In the genomic region with DNA sequence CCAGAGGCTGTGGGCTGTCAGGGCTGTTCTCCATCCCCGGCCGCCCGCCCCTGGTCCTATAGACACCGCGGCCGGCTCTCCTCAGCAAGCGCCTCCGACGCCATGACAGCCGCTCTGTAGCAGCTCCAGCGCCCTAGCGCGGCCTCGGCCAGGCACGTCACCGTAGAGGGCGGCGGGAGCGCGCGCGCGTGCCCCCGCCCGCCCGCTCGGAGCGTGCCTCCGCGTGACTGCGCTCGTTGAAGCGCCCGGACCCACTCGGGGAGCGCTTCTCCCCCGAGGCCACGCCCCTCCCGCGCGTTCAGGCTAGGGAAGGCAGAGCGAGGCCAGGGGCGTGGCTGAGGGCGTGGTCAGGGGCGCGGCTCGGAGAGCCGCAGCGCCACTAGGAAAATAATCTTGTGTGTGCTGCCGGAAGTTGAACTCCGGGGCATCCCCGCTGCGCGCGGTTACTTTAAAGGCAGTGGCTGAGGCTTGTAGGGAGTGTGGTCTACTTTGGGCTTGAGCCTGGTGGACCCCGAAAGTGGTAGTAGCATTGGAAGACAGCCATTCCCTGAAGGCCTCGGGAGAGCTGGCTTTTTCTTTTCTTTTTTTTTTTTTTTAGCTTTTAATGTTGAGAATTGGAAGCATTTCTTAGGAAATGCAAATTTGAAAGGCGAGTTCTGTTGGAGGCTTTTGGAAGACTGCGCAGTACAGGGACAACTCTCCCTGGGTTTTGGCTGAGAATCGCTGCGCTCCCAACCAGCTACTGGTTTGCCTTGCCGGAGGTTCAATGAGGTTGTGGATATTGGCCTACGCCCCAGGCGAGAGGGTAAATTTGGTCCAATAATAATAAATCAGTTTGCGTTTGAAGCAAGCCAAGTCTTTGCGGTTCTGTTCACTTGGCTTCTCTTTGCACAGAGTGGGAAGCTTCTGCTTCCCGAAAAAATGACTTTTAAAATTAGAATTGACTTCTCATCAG, we compare ENCODE assay signal across 8 mouse cellular contexts. TPM values are rescaled to one million over a fixed set of nuclear protein-coding genes. Genes with fewer than 3 reads are reported as not detected.
DNase-seq lines count a peak whose midpoint lies in the region; ATAC-seq and TF ChIP-seq lines count a peak whose summit lies in the region.

A gene (minus strand): TSS at position 162 of the 955 bp plus-strand sequence.

- H3K9me3 ChIP-seq in MEL (replicated peaks; ENCODE audit: insufficient read depth, low read length), result no peaks in the 10 kb centered on the region
- no peaks in the 10 kb centered on the region for H3K9me3 ChIP-seq in lung, embryonic 16.5 days (ENCODE audit: control insufficient read depth, low read length)

- H3K9ac ChIP-seq in MEL (ENCODE audit: control insufficient read depth, low read depth, low read length, poor library complexity, severe bottlenecking), result peak within 1 kb of the TSS; percentile 85
- peak within 1 kb of the TSS; percentile 91 for H3K9ac ChIP-seq in lung, embryonic 16.5 days (ENCODE audit: low read length)

- H3K36me3 ChIP-seq in MEL (ENCODE audit: control insufficient read depth in 1 of 2, insufficient read depth in 2 of 2, low read length in 2 of 2), result peaks cover 0 to 16% of the 10 kb centered on the region in 2 experiments; a peak in 2 of 4 replicates
- H3K36me3 ChIP-seq in lung, embryonic 16.5 days (ENCODE audit: control insufficient read depth, insufficient read depth, low read length), result no peaks in the 10 kb centered on the region

- peaks cover 15% of the 10 kb centered on the region for H3K79me2 ChIP-seq in MEL (ENCODE audit: control insufficient read depth, insufficient read depth, low read length, poor library complexity)

- H3K27ac ChIP-seq in MEL (ENCODE audit: control insufficient read depth, low read depth, low read length), result peak within 1 kb of the TSS; percentile 59
- peak within 1 kb of the TSS; percentile 97 for H3K27ac ChIP-seq in cerebellum, adult 2 months (ENCODE audit: insufficient read depth, low read length)
- H3K27ac ChIP-seq in lung, embryonic 16.5 days (ENCODE audit: low read length), result peak within 1 kb of the TSS; percentile 96

- peaks cover 4 to 7% of the 10 kb centered on the region in 2 experiments; a peak in 3 of 4 replicates for H3K4me1 ChIP-seq in MEL (ENCODE audit: control insufficient read depth in 1 of 2, insufficient read depth in 2 of 2, low read length in 2 of 2)
- H3K4me1 ChIP-seq in cerebellum, adult 2 months (ENCODE audit: control insufficient read depth, insufficient read depth, low read length), result peaks cover 6% of the 10 kb centered on the region; the same call in 1 of the 2 replicates
- peaks cover 8% of the 10 kb centered on the region; the same call in 1 of the 2 replicates for H3K4me1 ChIP-seq in lung, embryonic 16.5 days (replicated peaks; ENCODE audit: control insufficient read depth, insufficient read depth, low read length)

- H3K4me2 ChIP-seq in lung, embryonic 16.5 days (ENCODE audit: low read depth, low read length), result peak within 1 kb of the TSS; percentile 60

- H3K27me3 ChIP-seq in MEL (ENCODE audit: control insufficient read depth in 1 of 2, insufficient read depth in 2 of 2, low read length in 2 of 2), result no peaks in the 10 kb centered on the region
- H3K27me3 ChIP-seq in cerebellum, adult 2 months (ENCODE audit: control insufficient read depth, insufficient read depth, low read length), result no peaks in the 10 kb centered on the region
- no peaks in the 10 kb centered on the region for H3K27me3 ChIP-seq in lung, embryonic 16.5 days (ENCODE audit: control insufficient read depth, insufficient read depth, low read depth, low read length)

- WGBS in cerebellum, adult 2 months, result under 1% methylated on average over 67 of the region's 67 CpGs
- WGBS in lung, embryonic 16.5 days, result 1% methylated on average over 59 of the region's 67 CpGs

- no peak for TF ChIP-seq EP300 in MEL (IDR thresholded peaks at IDR 0.05; ENCODE audit: low read depth in 1 of 2, low read length in 2 of 2)

- H3K4me3 ChIP-seq in MEL (ENCODE audit: control insufficient read depth in 1 of 2, insufficient read depth in 1 of 2, low read depth in 2 of 2, low read length in 2 of 2), result peak within 1 kb of the TSS; percentile 84 to 85
- peak within 1 kb of the TSS; percentile 100 for H3K4me3 ChIP-seq in cerebellum, adult 2 months (replicated peaks; ENCODE audit: insufficient read depth, low read depth, low read length)
- H3K4me3 ChIP-seq in lung, embryonic 16.5 days (ENCODE audit: low read length), result peak within 1 kb of the TSS; percentile 91

- no peak for TF ChIP-seq CTCF in MEL (IDR thresholded peaks at IDR 0.05 in 2 of 3, conservative IDR thresholded peaks at IDR 0.05 in 1 of 3; ENCODE audit: control insufficient read depth in 1 of 3, insufficient read depth in 1 of 3, low read depth in 2 of 3, low read length in 3 of 3, poor library complexity in 1 of 3, severe bottlenecking in 1 of 3)
- TF ChIP-seq CTCF in cerebellum, adult 2 months (IDR thresholded peaks at IDR 0.05; ENCODE audit: borderline replicate concordance, insufficient read depth, low read depth, low read length), result no peak

- TF ChIP-seq RAD21 in MEL (IDR thresholded peaks at IDR 0.05; ENCODE audit: low read depth, low read length), result no peak

- peak; percentile 97 for DNase-seq in MEL (ENCODE audit: low read depth, low spot score)
- DNase-seq in cerebellum, adult 2 months, result peak; percentile 98 to 99
- DNase-seq in forelimb bud, embryonic 11.5 days (ENCODE audit: low read depth, low spot score), result peak; percentile 95
- peak; percentile 78 for DNase-seq in layer of hippocampus, adult 9-10 months (ENCODE audit: low spot score)
- DNase-seq in ovary, postnatal 10 days (ENCODE audit: low spot score), result peak; percentile 64
- DNase-seq in thymus, postnatal 10 days (ENCODE audit: low spot score in 2 of 2), result peak; percentile 98 to 100

- peak; percentile 91 to 96 for ATAC-seq in hematopoietic stem cell, adult 5-6 weeks (replicated peaks in 1 of 2; ENCODE audit: insufficient read depth in 1 of 2, low FRiP score in 2 of 2, low TSS enrichment in 1 of 2, low read depth in 1 of 2, poor library complexity in 2 of 2, severe bottlenecking in 2 of 2)
- ATAC-seq in lung, embryonic 16.5 days (ENCODE audit: low read depth), result peak; percentile 98

- TF ChIP-seq POLR2A in MEL (IDR thresholded peaks at IDR 0.05; ENCODE audit: control insufficient read depth in 1 of 2, insufficient read depth in 1 of 2, low read depth in 1 of 2, low read length in 2 of 2, poor library complexity in 1 of 2), result peak; percentile 60 to 62; a peak in 3 of 4 replicates
- peak; percentile 77 for TF ChIP-seq POLR2A in cerebellum, adult 2 months (IDR thresholded peaks at IDR 0.05; ENCODE audit: borderline replicate concordance, insufficient read depth, low read length)

TF ChIP-seq in MEL, 35 proteins besides CTCF, POLR2A, EP300 and RAD21 (continues in another document):
- TF ChIP-seq MYC (IDR thresholded peaks at IDR 0.05; ENCODE audit: low read depth, low read length), result 0 out of 2 replicates have a peak, but pooled peaks have one; percentile 48
- peak; percentile 54 for TF ChIP-seq ETS1 (IDR thresholded peaks at IDR 0.05; ENCODE audit: low read depth, low read length)
- 0 out of 2 replicates have a peak, but pooled peaks have one; percentile 46 for TF ChIP-seq TBP (IDR thresholded peaks at IDR 0.05; ENCODE audit: low read depth, low read length)
- TF ChIP-seq GABPA (IDR thresholded peaks at IDR 0.05; ENCODE audit: low read depth, low read length), result no peak
- TF ChIP-seq BHLHE40 (IDR thresholded peaks at IDR 0.05; ENCODE audit: borderline replicate concordance, low read depth, low read length), result 0 out of 2 replicates have a peak, but pooled peaks have one; percentile 16
- no peak for TF ChIP-seq JUND (IDR thresholded peaks at IDR 0.05; ENCODE audit: low read depth, low read length)
- TF ChIP-seq UBTF (IDR thresholded peaks at IDR 0.05; ENCODE audit: borderline replicate concordance, insufficient read depth, low read depth, low read length), result 0 out of 2 replicates have a peak, but pooled peaks have one; percentile 45
- peak; percentile 13; the same call in 1 of the 2 replicates for TF ChIP-seq SMC3 (IDR thresholded peaks at IDR 0.05; ENCODE audit: low read depth, low read length)
- peak; percentile 72 for TF ChIP-seq USF1 (IDR thresholded peaks at IDR 0.05; ENCODE audit: low read depth, low read length)
- TF ChIP-seq NELFE (IDR thresholded peaks at IDR 0.05; ENCODE audit: low read depth, low read length), result peak; percentile 67
- no peak; the same call in 1 of the 2 replicates for TF ChIP-seq ZKSCAN1 (IDR thresholded peaks at IDR 0.05; ENCODE audit: low read depth, low read length)
- TF ChIP-seq MXI1 (IDR thresholded peaks at IDR 0.05; ENCODE audit: low read depth, low read length), result peak; percentile 82
- TF ChIP-seq GATA1 (IDR thresholded peaks at IDR 0.05; ENCODE audit: low read depth, low read length), result no peak
- peak; percentile 63; the same call in 1 of the 2 replicates for TF ChIP-seq ZNF384 (IDR thresholded peaks at IDR 0.05; ENCODE audit: low read depth, low read length)
- peak; percentile 89 for TF ChIP-seq SIN3A (IDR thresholded peaks at IDR 0.05; ENCODE audit: low read length)
- TF ChIP-seq ZMIZ1 (IDR thresholded peaks at IDR 0.05; ENCODE audit: low read depth, low read length), result 0 out of 2 replicates have a peak, but pooled peaks have one; percentile 42
- TF ChIP-seq NRF1 (IDR thresholded peaks at IDR 0.05; ENCODE audit: insufficient read depth, low read depth, low read length, poor library complexity, severe bottlenecking), result peak; percentile 43; the same call in 1 of the 2 replicates
- TF ChIP-seq MEF2A (IDR thresholded peaks at IDR 0.05; ENCODE audit: extremely low read depth, insufficient replicate concordance, low read depth, low read length, poor library complexity, severe bottlenecking), result no peak
- no peak for TF ChIP-seq CHD2 (IDR thresholded peaks at IDR 0.05; ENCODE audit: low read length)
- peak; percentile 75 for TF ChIP-seq MAX (IDR thresholded peaks at IDR 0.05; ENCODE audit: low read length)
- TF ChIP-seq RCOR1 (IDR thresholded peaks at IDR 0.05; ENCODE audit: low read depth, low read length), result peak; percentile 51; the same call in 1 of the 2 replicates
- no peak for TF ChIP-seq ZC3H11A (IDR thresholded peaks at IDR 0.05; ENCODE audit: low read depth, low read length)
- no peak for TF ChIP-seq USF2 (IDR thresholded peaks at IDR 0.05; ENCODE audit: borderline replicate concordance in 1 of 2, insufficient read depth in 1 of 2, low read depth in 1 of 2, low read length in 2 of 2)
- TF ChIP-seq MAFK (IDR thresholded peaks at IDR 0.05; ENCODE audit: borderline replicate concordance, low read depth, low read length), result no peak

RNA-seq across cellular contexts. Expression of the gene that starts here (rescaled TPM):
- 6.3 and 7.8 TPM in 2 replicates for total RNA-seq in MEL (2012; rRNA removed)
- 1 to 10 TPM in 1 of 2 experiments, not detected in 1; 6.8 TPM for polyA plus RNA-seq in MEL (2012; ENCODE audit: insufficient read depth in 1 of 2, insufficient read length in 2 of 2, low read depth in 1 of 2, low replicate concordance in 2 of 2, missing spikeins in 1 of 2)
- polyA plus RNA-seq in cerebellum, adult 2 months (2012; rRNA removed), result 58.4 and 67.3 TPM in 2 replicates
- total RNA-seq in hematopoietic stem cell, adult 5-6 weeks (2017), result 17.7 and 17.9 TPM in 2 replicates
- polyA plus RNA-seq in lung, embryonic 16.5 days (2015; fragmentation: Nextera tagmentation; extraction: Ambion mirVana), result 7.1 and 8.2 TPM in 2 replicates

Comparison
In these comparisons a context has a peak if more than half of its experiments do, and no peak if none do; other contexts are left out.
1. Peak in every context shown above with its lines: DNase-seq, ATAC-seq, H3K4me3 ChIP-seq and H3K27ac ChIP-seq.